Comparison of ENCODE assay signal across 17 mouse cellular contexts in genomic region chr11:64018165-64018564, GRCm38 (mm10).
"Had no signal": no experiment of that assay in that cellular context is flagged by ENCODE, and none has a peak within 500 bp of the region (broad histone marks: within the 10 kb centered on the region; RNA-seq: fewer than 3 reads in every experiment).

No protein-coding gene starts in this region.

- H3K9me3 ChIP-seq: kidney, embryonic 15.5 days; liver, embryonic 15.5 days; lung, embryonic 15.5 days; megakaryocyte, embryonic 14.5 days; midbrain, embryonic 15.5 days; neural tube, embryonic 12.5 days had no signal

- DNase-seq: kidney, adult 8-10 months; kidney, postnatal 10 days; kidney, postnatal 36 days; layer of hippocampus, postnatal 36 days; lung, adult 18-20 months; lung, postnatal 10 days; lung, postnatal 36 days; thymus, adult 18-20 months; thymus, postnatal 36 days had no signal

- H3K9ac ChIP-seq: kidney, embryonic 15.5 days; liver, embryonic 15.5 days; lung, embryonic 15.5 days; midbrain, embryonic 15.5 days; neural tube, embryonic 12.5 days had no signal

- H3K27ac ChIP-seq: kidney, embryonic 15.5 days; left cerebral cortex, adult 2 months; liver, embryonic 15.5 days; lung, embryonic 15.5 days; midbrain, embryonic 15.5 days; neural tube, embryonic 12.5 days had no signal

- H3K4me3 ChIP-seq: kidney, embryonic 15.5 days; left cerebral cortex, adult 2 months; liver, embryonic 15.5 days; lung, embryonic 15.5 days; megakaryocyte, embryonic 14.5 days; midbrain, embryonic 15.5 days; neural tube, embryonic 12.5 days had no signal

- H3K36me3 ChIP-seq: kidney, embryonic 15.5 days; liver, embryonic 15.5 days; lung, embryonic 15.5 days; midbrain, embryonic 15.5 days; neural tube, embryonic 12.5 days had no signal

- H3K4me2 ChIP-seq: kidney, embryonic 15.5 days; liver, embryonic 15.5 days; lung, embryonic 15.5 days; midbrain, embryonic 11.5 days; midbrain, embryonic 15.5 days; neural tube, embryonic 12.5 days had no signal

- H3K27me3 ChIP-seq: kidney, embryonic 15.5 days; liver, embryonic 15.5 days; megakaryocyte, embryonic 14.5 days; midbrain, embryonic 15.5 days; neural tube, embryonic 12.5 days had no signal

- ATAC-seq: midbrain, embryonic 15.5 days had no signal
